Mouse (Mus musculus): ENCODE data around the gene Whamm. TPM values are rescaled to one million over a fixed set of nuclear protein-coding genes. Genes with fewer than 3 reads are reported as not detected.

Gene Whamm
- total RNA-seq, 1 experiment from 2014 or later, result 44.9 TPM

DNA sequence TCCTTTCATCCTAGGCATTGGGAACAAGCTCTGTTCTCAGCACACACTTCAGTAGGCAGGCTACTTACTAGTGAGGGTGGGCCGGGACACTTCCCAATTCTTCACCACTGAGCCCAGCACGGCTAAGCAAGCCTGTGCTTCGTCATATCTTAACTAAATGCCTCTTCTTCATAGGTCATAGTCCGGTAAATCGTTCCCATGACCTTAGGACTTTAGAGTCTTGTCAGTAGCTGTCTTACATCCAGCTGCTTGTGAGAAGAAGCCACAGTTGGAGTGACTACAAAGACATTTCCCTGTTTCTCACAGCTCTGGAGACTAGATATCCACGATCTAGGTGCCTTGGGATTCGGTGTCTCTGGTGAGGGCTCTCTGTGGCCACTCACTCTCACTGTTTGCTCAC, 14.3 kb downstream of the Whamm start:
- no peak for ATAC-seq (ENCODE audit: extremely low read depth, insufficient number of reproducible peaks, low FRiP score, poor library complexity, severe bottlenecking)

DNA sequence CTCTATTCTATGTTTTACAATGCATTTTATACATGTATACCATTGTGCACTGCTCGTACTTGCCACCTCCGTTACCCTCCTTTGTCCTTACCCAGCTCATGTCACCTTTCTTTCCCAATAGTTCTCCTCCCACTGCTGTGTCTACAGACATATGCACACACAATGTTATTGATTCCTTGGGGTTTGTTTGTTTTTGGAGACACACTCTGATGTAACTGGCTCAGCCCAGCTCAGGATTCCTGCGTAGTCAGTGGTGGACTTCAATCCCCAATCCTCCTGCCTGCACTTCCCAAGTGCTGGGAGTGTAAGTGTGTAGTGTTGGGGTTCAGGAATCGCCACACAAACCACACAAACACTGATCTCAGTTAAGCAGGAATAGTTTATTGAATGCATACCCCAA, 16.2 kb downstream of the Whamm start:
- ATAC-seq (ENCODE audit: extremely low read depth, insufficient number of reproducible peaks, low FRiP score, poor library complexity, severe bottlenecking), result no peak

DNA sequence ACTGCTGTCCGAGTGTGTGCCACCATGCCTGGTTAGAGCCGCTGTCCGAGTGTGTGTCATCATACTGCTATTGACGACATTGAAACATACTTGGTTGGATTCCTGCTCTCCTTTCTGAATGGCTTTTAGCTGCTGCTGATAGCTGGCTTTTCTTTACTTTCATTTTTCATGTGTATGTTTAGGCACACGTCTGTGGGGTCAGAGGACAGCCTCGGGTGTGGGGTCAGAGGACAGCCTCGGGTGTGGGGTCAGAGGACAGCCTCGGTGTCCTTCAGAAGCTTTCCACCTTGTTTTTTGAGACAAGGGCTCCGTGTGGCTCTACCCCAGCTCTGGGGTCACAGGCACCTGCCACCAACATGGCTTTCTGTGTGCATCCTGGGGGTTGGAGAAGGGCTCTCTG, 21.6 kb downstream of the Whamm start:
- no peak for ATAC-seq (ENCODE audit: extremely low read depth, insufficient number of reproducible peaks, low FRiP score, poor library complexity, severe bottlenecking)

DNA sequence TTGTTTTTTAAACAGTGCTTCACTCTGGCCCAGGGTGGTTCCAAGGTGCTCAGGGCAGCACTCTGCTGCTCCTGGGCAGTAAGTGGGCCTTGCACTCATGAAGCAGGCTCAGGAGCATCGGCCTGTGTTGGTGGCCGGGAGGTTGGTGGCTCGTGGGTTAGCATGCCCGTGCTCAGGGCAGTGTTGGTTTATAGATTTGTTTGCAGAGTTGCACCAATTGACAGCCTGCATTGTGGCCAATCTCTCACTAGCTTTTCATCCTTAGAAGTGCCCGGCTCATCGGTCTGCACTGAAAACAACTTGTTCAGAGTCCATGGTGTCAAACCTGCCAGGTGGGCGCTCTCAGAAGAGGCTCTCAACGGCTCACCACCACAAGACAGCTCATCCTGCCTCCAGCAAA, 22.3 kb downstream of the Whamm start:
- ATAC-seq (ENCODE audit: extremely low read depth, insufficient number of reproducible peaks, low FRiP score, poor library complexity, severe bottlenecking), result no peak

DNA sequence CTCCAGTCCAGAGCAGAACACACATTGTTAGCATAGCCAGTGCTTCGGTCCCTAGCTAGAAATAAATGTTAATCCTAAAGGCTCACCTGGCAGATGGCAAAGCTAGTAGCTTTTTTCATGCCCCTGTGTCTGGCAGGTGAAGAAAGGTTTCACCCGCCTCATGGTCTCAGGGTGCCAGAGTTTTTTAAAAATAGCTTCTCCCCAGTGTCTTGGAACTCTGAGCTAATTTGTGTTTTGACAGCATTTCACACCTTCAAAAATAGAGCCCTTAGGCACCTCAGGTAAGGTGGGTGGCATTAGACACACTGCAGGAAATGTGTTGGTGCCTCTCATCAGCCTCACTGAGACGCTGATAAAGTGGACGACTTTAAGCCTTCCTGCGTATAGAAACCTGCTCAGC, 24.0 kb downstream of the Whamm start:
- ATAC-seq (ENCODE audit: extremely low read depth, insufficient number of reproducible peaks, low FRiP score, poor library complexity, severe bottlenecking), result no peak

DNA sequence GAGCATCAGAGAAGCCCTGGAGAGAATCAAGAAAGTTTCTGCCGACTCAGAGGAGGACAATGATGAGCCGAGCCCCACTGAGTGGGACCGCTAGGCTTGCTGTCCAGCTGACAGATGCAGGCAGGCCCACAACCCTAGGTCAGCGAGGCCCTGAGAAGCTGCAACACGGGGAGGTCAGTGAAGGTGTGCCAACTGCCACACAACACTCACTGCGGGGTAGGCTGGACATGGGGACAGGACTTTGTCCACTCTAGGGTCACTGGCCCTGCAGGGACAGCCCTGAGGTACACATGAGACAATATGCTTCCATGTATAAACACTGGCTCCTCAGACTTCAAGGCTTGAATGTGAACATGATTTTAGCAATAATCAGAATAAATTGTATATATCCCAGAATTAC, 25.0 kb downstream of the Whamm start:
- ATAC-seq (ENCODE audit: extremely low read depth, insufficient number of reproducible peaks, low FRiP score, poor library complexity, severe bottlenecking), result no peak

DNA sequence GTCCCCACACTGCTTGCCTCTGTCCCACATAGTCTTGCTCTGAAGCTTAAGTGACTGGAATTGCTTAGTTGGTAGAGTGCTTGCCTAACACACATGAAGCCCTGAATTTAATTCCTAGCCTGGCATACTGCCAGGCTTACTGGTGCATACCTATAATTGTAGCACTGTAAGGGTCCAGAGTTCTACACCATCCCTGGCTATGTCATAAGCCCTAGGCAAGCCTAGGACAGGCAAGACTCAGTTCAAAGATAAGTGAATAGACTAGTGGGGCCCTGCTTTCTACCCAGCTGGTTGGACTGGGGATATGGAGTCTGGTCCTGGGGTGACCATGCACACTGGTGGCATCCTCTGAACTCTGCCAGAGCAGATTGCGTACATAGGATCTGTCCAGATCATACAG, 26.6 kb downstream of the Whamm start:
- ATAC-seq (ENCODE audit: extremely low read depth, insufficient number of reproducible peaks, low FRiP score, poor library complexity, severe bottlenecking), result no peak

DNA sequence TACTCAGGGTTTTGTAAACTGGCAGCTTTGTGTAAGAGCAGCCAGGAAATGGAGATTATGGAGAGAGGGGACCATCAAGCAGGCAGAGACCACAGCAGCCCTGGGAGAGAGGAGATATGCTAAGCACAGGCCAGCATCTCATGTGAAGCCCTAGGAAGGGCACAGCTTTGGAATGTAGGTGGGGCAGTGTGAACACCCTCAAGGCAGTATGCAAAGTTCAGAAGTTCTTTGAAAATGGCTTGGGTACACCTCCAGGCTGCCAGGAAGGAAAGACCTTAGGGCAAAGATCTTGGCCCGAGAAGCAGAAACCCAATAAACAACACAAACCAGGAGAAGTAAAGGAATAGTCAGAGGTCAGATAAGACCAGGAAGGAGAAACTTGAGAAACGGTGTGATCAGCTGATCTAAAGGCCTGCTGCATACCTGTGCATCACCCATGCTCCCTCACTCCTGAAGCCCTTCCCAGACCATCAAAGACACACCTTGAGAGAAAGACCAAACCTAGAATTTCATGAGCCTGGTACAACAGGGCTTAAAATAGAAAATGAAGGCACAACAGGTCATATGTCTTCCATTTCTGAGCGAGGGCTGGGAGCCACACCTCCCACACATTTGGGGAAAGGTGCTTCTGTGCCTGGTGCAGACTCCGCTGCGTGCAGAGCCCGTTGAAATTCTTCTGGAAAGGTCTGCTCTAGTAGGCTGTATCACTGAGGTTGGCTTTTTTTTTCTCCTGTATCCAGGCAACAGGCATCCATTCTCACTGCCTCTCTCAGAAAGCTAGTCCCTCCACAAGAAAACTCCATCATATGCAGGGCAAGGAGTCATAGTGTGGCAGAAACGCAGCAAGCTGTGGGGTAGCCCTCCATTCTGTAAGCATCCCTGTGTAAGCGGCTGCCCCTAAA, 28.6 kb downstream of the Whamm start:
- ATAC-seq (ENCODE audit: extremely low read depth, insufficient number of reproducible peaks, low FRiP score, poor library complexity, severe bottlenecking), result no peak

DNA sequence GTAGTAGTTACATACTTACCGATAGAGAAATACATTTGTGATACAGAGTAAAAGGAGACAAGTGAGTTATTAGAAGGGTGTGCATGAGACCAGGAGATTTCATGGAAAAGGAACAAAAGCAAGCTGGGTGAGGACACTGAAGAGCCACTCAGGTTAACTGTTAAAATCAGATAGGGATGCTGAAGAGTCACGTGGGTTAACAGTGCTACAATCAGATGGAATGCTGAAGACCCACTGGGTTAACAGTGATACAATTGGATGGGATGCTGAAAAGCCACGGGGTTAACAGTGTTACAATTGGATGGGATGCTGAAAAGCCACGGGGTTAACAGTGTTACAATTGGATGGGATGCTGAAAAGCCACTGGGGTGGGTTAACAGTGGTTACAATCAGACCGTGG, 33.9 kb downstream of the Whamm start:
- ATAC-seq (ENCODE audit: extremely low read depth, insufficient number of reproducible peaks, low FRiP score, poor library complexity, severe bottlenecking), result no peak

DNA sequence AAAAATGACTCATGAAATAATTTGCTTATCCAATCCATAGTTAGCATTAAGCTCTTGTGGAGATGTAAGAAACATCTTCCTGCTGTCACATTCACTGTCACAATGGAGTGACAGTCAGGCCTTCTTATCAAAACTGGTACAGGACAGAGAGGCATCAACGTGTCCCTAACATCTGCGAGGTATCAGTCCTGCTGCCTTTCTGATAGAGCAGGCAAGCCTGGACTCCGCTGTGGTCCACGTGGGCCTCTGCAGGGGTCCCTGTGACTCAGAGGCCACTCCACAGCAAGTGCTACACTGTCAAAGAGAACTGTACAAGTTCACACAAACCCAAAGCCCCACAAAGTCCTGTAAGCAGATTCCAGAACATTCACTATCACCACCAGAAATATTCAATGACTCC, 34.4 kb downstream of the Whamm start:
- ATAC-seq (ENCODE audit: extremely low read depth, insufficient number of reproducible peaks, low FRiP score, poor library complexity, severe bottlenecking), result no peak

DNA sequence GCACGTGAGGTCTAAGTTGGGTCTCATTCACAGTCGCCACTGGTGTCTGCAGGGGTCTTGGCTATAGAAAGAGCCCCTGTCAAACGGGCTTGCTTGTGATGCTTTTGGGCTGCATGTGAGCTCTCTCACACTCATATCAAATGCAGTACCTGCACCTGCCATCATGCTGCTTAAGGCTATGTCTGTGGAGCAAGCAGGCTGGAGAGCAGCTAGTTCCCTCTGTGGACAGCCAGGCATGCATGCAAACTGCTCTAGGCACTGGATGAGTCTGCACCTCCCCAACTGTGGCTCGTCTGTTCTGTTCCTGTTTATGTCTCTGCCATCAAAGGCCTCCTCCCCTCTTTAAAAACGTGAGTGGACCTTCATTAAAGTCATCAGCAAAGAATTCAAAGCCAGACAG, 35.4 kb downstream of the Whamm start:
- ATAC-seq (ENCODE audit: extremely low read depth, insufficient number of reproducible peaks, low FRiP score, poor library complexity, severe bottlenecking), result no peak

DNA sequence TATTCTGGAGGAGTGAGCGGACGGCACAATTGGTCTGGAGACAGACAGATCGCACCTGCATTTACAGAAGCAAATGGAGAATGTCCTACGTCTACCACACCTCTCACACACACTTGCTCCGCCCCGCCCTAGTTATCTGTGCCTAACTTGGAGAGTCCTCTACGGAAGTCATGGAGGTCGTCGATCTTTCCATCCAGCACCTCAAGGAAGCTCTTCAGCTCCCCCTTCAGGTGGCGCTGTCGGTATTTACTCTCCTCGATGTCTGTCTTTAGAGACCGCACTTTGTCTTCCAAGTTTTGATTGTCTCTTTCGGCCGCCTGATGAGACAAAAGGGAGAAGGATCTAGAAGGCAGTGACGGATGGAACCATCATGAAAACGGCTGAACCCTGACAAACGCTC, 39.1 kb downstream of the Whamm start:
- ATAC-seq (ENCODE audit: extremely low read depth, insufficient number of reproducible peaks, low FRiP score, poor library complexity, severe bottlenecking), result no peak

DNA sequence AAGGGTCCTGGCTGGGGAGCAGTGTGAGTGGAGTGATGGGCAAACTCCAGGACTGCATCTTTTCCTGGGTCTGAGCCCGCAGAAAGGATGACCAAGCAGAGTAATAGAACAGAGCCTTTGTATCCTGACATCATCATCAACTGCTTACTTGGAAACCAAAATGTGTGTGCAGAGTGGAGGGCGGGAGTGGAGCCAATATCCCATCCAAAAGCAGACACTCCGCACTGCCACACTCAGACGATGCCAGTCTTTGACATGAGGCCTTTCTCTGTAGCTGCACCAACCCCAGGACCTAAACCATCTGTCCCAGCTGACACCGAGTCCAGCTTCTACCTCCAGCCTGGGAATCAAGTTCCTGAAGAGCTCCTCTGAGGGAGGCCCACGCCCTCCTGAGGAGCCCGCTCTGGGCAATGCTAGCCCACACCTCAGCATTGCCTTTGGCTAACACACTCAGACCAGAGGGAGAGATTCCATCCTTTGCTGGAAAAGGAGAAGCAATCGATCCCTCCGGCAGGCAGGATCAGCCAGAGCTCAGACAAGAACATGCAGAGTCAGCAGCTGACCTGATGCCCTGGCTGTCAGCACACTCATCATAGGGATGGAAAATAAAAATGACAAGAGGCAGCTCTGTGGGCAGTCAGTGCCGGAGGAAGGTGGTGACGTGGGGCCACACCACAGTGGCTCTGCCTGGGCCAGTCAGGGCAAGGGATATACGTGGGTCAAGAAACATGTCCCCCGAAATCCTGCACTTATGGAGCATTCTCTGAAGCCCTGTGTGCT, 42.0 kb downstream of the Whamm start:
- no peak for ATAC-seq (ENCODE audit: extremely low read depth, insufficient number of reproducible peaks, low FRiP score, poor library complexity, severe bottlenecking)

DNA sequence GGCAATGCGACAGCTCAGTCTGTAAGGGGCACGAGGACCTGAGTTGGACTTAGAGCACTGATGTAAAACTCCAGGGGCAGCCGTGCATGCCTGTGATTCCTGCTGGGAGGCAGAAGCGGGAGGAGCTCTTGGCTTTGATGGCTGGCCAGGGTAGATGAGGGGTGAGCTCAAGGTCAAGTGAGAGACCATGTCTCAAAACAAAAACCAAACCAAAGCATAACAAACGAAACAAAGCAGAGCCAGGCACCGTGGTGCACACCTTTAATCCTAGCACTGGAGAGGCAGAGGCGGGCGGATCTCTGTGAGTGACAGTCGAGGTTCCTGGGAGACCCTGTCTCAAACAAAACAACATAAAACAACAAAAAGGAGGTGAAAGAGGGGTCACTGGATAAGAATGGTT, 44.0 kb downstream of the Whamm start:
- ATAC-seq (ENCODE audit: extremely low read depth, insufficient number of reproducible peaks, low FRiP score, poor library complexity, severe bottlenecking), result no peak

DNA sequence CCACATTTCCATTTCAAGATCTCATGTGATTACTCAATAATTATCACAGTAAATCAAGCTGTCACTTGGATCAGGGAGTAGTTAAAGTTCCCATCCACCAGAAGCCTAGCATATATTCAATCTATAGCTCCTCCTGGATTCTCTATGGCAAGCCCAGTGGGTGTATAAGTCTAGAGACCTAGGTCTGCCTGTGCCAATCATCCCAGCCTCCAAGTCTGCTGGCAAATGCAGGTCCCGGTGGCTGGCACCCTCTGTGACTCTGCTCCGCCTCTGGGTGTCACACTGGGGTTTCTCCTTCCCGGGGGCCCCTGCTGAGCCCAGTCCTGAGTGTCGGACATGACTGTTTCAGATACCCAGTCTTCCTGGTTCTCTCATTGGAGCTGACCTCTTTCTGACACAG, 51.7 kb downstream of the Whamm start:
- ATAC-seq (ENCODE audit: extremely low read depth, insufficient number of reproducible peaks, low FRiP score, poor library complexity, severe bottlenecking), result no peak

DNA sequence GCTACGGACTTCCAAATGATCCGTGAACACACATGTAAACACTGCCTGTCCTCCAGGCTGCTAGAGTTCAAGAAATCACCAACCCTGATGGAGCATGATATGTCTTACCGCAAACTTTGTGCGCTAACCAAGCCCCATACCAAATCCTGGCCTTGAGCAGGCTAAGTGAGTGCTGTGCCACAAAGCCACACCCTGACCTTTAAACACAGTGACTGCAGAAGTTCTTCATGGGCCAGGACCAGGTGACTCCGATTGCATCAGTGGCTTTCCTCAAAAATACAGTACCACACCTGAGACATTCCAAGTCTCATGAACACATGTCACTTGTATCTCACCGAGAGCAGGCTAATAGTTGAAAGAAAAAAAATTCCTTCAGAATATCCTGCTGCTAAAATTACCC, 52.7 kb downstream of the Whamm start:
- no peak for ATAC-seq (ENCODE audit: extremely low read depth, insufficient number of reproducible peaks, low FRiP score, poor library complexity, severe bottlenecking)

DNA sequence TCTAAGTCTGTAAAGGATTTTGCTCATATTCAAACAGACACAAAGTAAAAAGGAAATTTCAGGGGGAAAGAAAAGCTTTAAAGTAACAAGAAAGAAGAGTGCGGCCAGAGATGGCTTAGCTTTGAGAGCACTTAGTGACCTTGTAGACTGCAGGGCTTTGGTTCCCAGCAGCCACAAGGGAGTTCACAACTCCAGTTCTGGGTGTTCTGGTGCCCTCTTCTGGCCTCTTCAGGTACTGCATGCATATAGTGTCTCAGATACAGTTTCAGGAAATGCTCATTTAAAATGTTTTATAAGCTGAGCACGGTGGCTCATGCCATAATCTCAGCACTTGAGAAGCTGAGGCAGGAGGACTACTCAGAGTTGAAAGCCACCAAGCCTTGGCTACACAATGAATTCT, 55.4 kb downstream of the Whamm start:
- no peak for ATAC-seq (ENCODE audit: extremely low read depth, insufficient number of reproducible peaks, low FRiP score, poor library complexity, severe bottlenecking)

DNA sequence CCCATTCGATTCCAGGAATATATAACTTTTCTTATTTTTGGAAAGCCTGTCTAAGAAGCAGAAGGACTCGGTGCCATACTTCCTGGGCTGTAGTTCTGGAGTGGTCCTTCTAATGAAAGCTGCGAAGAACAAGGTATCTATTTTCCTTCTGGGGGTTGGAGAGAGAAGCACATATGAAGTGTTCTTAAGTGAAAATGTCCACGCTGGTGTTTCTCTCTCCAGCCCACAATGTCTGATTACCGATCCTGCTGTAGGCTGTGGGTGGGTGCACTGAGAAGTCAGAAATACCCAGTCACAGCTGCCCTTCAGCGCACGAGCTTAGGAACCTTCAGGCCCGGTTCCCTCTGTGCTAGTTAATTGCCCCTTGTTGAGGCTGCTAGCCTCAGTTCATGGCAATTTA, 60.2 kb downstream of the Whamm start:
- no peak for ATAC-seq (ENCODE audit: extremely low read depth, insufficient number of reproducible peaks, low FRiP score, poor library complexity, severe bottlenecking)

DNA sequence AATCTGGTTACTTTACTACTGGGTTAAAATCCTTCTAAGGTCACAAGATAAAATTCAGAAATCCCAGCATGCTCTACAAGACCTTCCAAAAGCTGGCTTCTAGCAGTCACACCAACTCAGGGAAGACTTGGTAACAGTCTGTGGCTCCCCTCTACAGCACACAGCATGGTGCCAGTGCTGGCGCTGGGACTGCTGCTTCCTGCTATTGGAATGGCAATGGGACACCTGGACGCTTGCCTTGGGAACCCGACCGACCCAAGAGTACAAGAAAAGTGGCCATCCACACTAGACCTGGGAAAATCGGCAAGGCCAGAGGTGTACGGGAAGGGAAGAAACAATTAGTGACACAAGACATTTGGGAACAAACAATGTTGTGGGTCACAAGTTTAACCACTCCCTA, 61.5 kb downstream of the Whamm start:
- ATAC-seq (ENCODE audit: extremely low read depth, insufficient number of reproducible peaks, low FRiP score, poor library complexity, severe bottlenecking), result no peak

DNA sequence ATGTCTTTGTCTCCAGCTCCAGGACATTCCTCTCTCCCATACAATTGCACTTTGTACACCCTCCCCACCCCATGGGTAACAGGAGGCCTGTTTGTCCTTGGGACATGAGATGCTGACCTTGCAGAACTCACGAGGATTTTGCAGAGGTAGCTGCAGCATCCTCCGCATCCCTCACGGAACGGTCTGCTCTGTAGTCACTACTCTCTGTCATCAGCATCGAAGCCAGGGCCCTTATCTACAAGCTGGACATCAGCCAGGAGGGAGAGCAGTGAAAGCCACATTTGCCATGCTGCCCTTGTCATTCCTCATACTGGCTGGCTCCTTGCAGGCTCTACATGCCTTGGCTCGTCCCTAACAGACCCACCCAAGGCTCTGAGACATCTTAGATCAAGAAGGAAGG, 70.0 kb downstream of the Whamm start:
- ATAC-seq (ENCODE audit: extremely low read depth, insufficient number of reproducible peaks, low FRiP score, poor library complexity, severe bottlenecking), result no peak

Data from neutrophil, adult 5-6 weeks (primary cell).